Comparison of ENCODE assay signal across 8 mouse cellular contexts in the genomic region with DNA sequence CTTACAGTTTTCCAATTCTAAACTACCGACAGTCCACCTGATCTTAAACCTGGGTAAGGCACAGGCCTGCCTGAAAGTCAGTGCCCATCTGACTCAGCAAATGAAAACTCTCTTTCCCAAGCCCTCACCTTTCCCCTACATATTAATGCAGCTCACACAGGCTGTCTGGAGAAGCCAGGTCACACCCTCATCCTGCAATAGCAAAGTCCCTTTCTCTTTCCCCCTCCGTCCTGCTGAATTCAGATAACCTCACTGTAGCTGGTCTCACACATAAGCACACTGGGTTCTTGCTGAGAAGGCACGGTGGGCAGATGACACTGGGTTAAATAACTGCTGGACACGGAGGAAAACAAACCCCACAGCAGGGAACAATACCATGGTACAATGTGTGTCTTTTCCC. TPM values are rescaled to one million over a fixed set of nuclear protein-coding genes. Genes with fewer than 3 reads are reported as not detected.
DNase-seq lines count a peak whose midpoint lies in the region; ATAC-seq and TF ChIP-seq lines count a peak whose summit lies in the region.

No protein-coding gene starts in this region.

- H3K79me2 ChIP-seq in myocyte (ENCODE audit: control insufficient read depth, insufficient read depth) = no peaks in the 10 kb centered on the region

- TF ChIP-seq POLR2A in myocyte (IDR thresholded peaks at IDR 0.05; ENCODE audit: insufficient read length, low read depth) = no peak

- H3K9ac ChIP-seq in limb, embryonic 11.5 days (ENCODE audit: low read length) = no peak overlapping the region
- peak overlapping the region; percentile 38 for H3K9ac ChIP-seq in heart, embryonic 14.5 days (ENCODE audit: low read length)

- peak overlapping the region; percentile 11; the same call in 1 of the 2 replicates for H3K4me2 ChIP-seq in limb, embryonic 11.5 days (ENCODE audit: low read depth, severe bottlenecking)
- peak overlapping the region; percentile 70 for H3K4me2 ChIP-seq in heart, embryonic 14.5 days (ENCODE audit: low read length)
- H3K4me2 ChIP-seq in myocyte (ENCODE audit: low read depth) = peak overlapping the region; percentile 63

- no peaks in the 10 kb centered on the region for H3K9me3 ChIP-seq in limb, embryonic 11.5 days (ENCODE audit: control insufficient read depth, low read length)
- no peaks in the 10 kb centered on the region for H3K9me3 ChIP-seq in limb, embryonic 10.5 days (replicated peaks)
- no peaks in the 10 kb centered on the region for H3K9me3 ChIP-seq in heart, embryonic 14.5 days (ENCODE audit: control insufficient read depth, low read length)

- 78% methylated on average over 4 of the region's 4 CpGs for WGBS in limb, embryonic 11.5 days
- WGBS in limb, embryonic 10.5 days = 83% methylated on average over 4 of the region's 4 CpGs
- WGBS in heart, embryonic 14.5 days = 55% methylated on average over 4 of the region's 4 CpGs

- H3K4me3 ChIP-seq in limb, embryonic 11.5 days (ENCODE audit: low read depth, low read length) = no peak overlapping the region
- H3K4me3 ChIP-seq in limb, embryonic 10.5 days = no peak overlapping the region
- peak overlapping the region in 1 of 2 experiments; percentile 4; a peak in 1 of 4 replicates for H3K4me3 ChIP-seq in heart, embryonic 14.5 days (ENCODE audit: control insufficient read depth in 1 of 2, insufficient read depth in 1 of 2, low read depth in 1 of 2, low read length in 2 of 2)
- H3K4me3 ChIP-seq in myocyte = peak overlapping the region; percentile 59

- H3K4me1 ChIP-seq in limb, embryonic 11.5 days (ENCODE audit: control insufficient read depth, insufficient read depth, low read length) = 0 out of 2 replicates have a peak, but pooled peaks cover 2% of the 10 kb centered on the region
- peaks cover 14% of the 10 kb centered on the region for H3K4me1 ChIP-seq in limb, embryonic 10.5 days
- peaks cover 11 to 30% of the 10 kb centered on the region in 2 experiments for H3K4me1 ChIP-seq in heart, embryonic 14.5 days (ENCODE audit: control insufficient read depth in 2 of 2, insufficient read depth in 2 of 2, low read length in 2 of 2)

- no peak for DNase-seq in limb, embryonic 11.5 days (ENCODE audit: low spot score)
- no peak for DNase-seq in limb, embryonic 10.5 days (ENCODE audit: low spot score)
- peak; percentile 52 for DNase-seq in kidney, postnatal 10 days
- DNase-seq in embryo, embryonic 9.5 days (ENCODE audit: extremely low spot score) = no peak
- DNase-seq in cerebellum, adult 9-10 months = no peak

- H3K27ac ChIP-seq in limb, embryonic 11.5 days (replicated peaks; ENCODE audit: low read depth, low read length) = no peak overlapping the region
- H3K27ac ChIP-seq in limb, embryonic 10.5 days = no peak overlapping the region
- peak overlapping the region; percentile 31 to 39; a peak in 2 of 4 replicates for H3K27ac ChIP-seq in heart, embryonic 14.5 days (replicated peaks in 1 of 2; ENCODE audit: control insufficient read depth in 1 of 2, insufficient read depth in 1 of 2, low read depth in 2 of 2, low read length in 2 of 2)

- H3ac ChIP-seq in myocyte (ENCODE audit: control insufficient read depth, insufficient read length) = no peak overlapping the region

- H3K36me3 ChIP-seq in limb, embryonic 11.5 days (ENCODE audit: control insufficient read depth, insufficient read depth, low read length) = no peaks in the 10 kb centered on the region; the same call in 1 of the 2 replicates
- H3K36me3 ChIP-seq in limb, embryonic 10.5 days = peaks cover 9% of the 10 kb centered on the region; the same call in 1 of the 2 replicates
- H3K36me3 ChIP-seq in heart, embryonic 14.5 days (ENCODE audit: control insufficient read depth, insufficient read depth, low read length) = 0 out of 2 replicates have a peak, but pooled peaks cover 5% of the 10 kb centered on the region
- no peaks in the 10 kb centered on the region for H3K36me3 ChIP-seq in myocyte (ENCODE audit: control insufficient read depth, insufficient read depth)

- no peak for ATAC-seq in limb, embryonic 11.5 days (ENCODE audit: insufficient number of reproducible peaks, low FRiP score, low TSS enrichment, low read depth)
- ATAC-seq in heart, embryonic 14.5 days (ENCODE audit: insufficient number of reproducible peaks, insufficient read depth, low FRiP score, low read depth) = no peak
- ATAC-seq in monocyte, adult 5-6 weeks (replicated peaks; ENCODE audit: insufficient number of reproducible peaks, low FRiP score, low TSS enrichment, poor library complexity, severe bottlenecking) = no peak

- no peaks in the 10 kb centered on the region for H3K27me3 ChIP-seq in limb, embryonic 11.5 days (ENCODE audit: control insufficient read depth, insufficient read depth, low read length)
- H3K27me3 ChIP-seq in limb, embryonic 10.5 days (ENCODE audit: low read depth, poor library complexity, severe bottlenecking) = no peaks in the 10 kb centered on the region
- H3K27me3 ChIP-seq in heart, embryonic 14.5 days (ENCODE audit: control insufficient read depth, insufficient read depth, low read length) = no peaks in the 10 kb centered on the region
- H3K27me3 ChIP-seq in myocyte (ENCODE audit: control insufficient read depth, insufficient read depth, insufficient read length) = no peaks in the 10 kb centered on the region

TF ChIP-seq in myocyte, 11 proteins besides CTCF, POLR2A, EP300 and RAD21:
- TF ChIP-seq TCF12 (IDR thresholded peaks at IDR 0.05; ENCODE audit: insufficient read depth, poor library complexity, severe bottlenecking) (no peak), USF1 (IDR thresholded peaks at IDR 0.05; ENCODE audit: low read depth) (no peak), TCF3 (IDR thresholded peaks at IDR 0.05; ENCODE audit: insufficient read length, low read depth) (no peak), SRF (IDR thresholded peaks at IDR 0.05; ENCODE audit: control insufficient read depth, insufficient read length, low read depth) (no peak)
TF ChIP-seq in myocyte: peak in this region for 0.

RNA-seq across cellular contexts. Expression of gene Cpt2, which starts 1.5 kb away (rescaled TPM):
- 38.8 and 40.2 TPM in 2 replicates for polyA plus RNA-seq in limb, embryonic 11.5 days (2014; fragmentation: Nextera tagmentation; extraction: Ambion mirVana)
- 39.7 and 41.6 TPM in 2 replicates for polyA plus RNA-seq in limb, embryonic 10.5 days (2016; fragmentation: Nextera tagmentation; extraction: Ambion mirVana)
- 68.5 and 75.6 TPM in 2 replicates for polyA plus RNA-seq in heart, embryonic 14.5 days (2014; fragmentation: Nextera tagmentation; extraction: Ambion mirVana)
- polyA plus RNA-seq in myocyte (2012; fragmentation: generic; extraction: Trizol) = 29.4 TPM
- 3.9 to 14.6 TPM (median 7.4 TPM) in 3 replicates for total RNA-seq in monocyte, adult 5-6 weeks (2017)

RNA-seq across cellular contexts. Expression of gene 0610037L13Rik, which starts 32.3 kb away (rescaled TPM):
- 123 and 130 TPM in 2 replicates for polyA plus RNA-seq in limb, embryonic 11.5 days (2014; fragmentation: Nextera tagmentation; extraction: Ambion mirVana)
- 104 and 117 TPM in 2 replicates for polyA plus RNA-seq in limb, embryonic 10.5 days (2016; fragmentation: Nextera tagmentation; extraction: Ambion mirVana)
- 110 and 111 TPM in 2 replicates for polyA plus RNA-seq in heart, embryonic 14.5 days (2014; fragmentation: Nextera tagmentation; extraction: Ambion mirVana)
- polyA plus RNA-seq in myocyte (2012; fragmentation: generic; extraction: Trizol) = 79.0 TPM
- total RNA-seq in monocyte, adult 5-6 weeks (2017) = 42.0 to 51.1 TPM (median 43.1 TPM) in 3 replicates

RNA-seq across cellular contexts. Expression of gene Magoh, which starts 42.4 kb away (rescaled TPM):
- polyA plus RNA-seq in limb, embryonic 11.5 days (2014; fragmentation: Nextera tagmentation; extraction: Ambion mirVana) = 284 and 285 TPM in 2 replicates
- polyA plus RNA-seq in limb, embryonic 10.5 days (2016; fragmentation: Nextera tagmentation; extraction: Ambion mirVana) = 242 and 271 TPM in 2 replicates
- polyA plus RNA-seq in heart, embryonic 14.5 days (2014; fragmentation: Nextera tagmentation; extraction: Ambion mirVana) = 85.5 and 94.5 TPM in 2 replicates
- 90.0 TPM for polyA plus RNA-seq in myocyte (2012; fragmentation: generic; extraction: Trizol)
- 160 to 206 TPM (median 163 TPM) in 3 replicates for total RNA-seq in monocyte, adult 5-6 weeks (2017)

RNA-seq across cellular contexts. Expression of gene Slc1a7, which starts 46.2 kb away (rescaled TPM):
- polyA plus RNA-seq in limb, embryonic 11.5 days (2014; fragmentation: Nextera tagmentation; extraction: Ambion mirVana) = not detected in 2 replicates
- polyA plus RNA-seq in limb, embryonic 10.5 days (2016; fragmentation: Nextera tagmentation; extraction: Ambion mirVana) = not detected in 2 replicates
- polyA plus RNA-seq in heart, embryonic 14.5 days (2014; fragmentation: Nextera tagmentation; extraction: Ambion mirVana) = not detected in 2 replicates
- polyA plus RNA-seq in myocyte (2012; fragmentation: generic; extraction: Trizol) = 0.22 TPM
- total RNA-seq in monocyte, adult 5-6 weeks (2017) = not detected in 3 replicates

Comparison
In these comparisons a context has a peak if more than half of its experiments do, and no peak if none do; other contexts are left out.
1. H3K27ac ChIP-seq: peak in heart, embryonic 14.5 days (2 of 2); none in limb, embryonic 11.5 days (single experiment) and limb, embryonic 10.5 days (single experiment).
2. H3K4me2 ChIP-seq: peak in every context shown above with its lines; median percentile 70 in heart, embryonic 14.5 days; 63 in myocyte; 11 in limb, embryonic 11.5 days.